Mouse (Mus musculus) limb, embryonic 10.5 days (tissue): ENCODE results near the gene Ptprf. TPM values are rescaled to one million over a fixed set of nuclear protein-coding genes. Genes with fewer than 3 reads are reported as not detected.
A peak's percentile ranks its signal among the peaks of the same experiment; 100 is the strongest.

Experiments used
- DNase-seq: peaks from one replicate; pipeline ENCODE4 v3.0.0-alpha.2; 2017; ENCODE audit warnings: low spot score
- H3K27ac ChIP-seq: fragments of 300-500 bp; sonication (generic); 2 replicates; pipeline ENCODE4 v1.5.1; 2016; ENCODE audit warnings: mild to moderate bottlenecking
- H3K27me3 ChIP-seq: fragments of 300-500 bp; sonication (generic); 2 replicates; pipeline ENCODE4 v1.6.1; 2016; ENCODE audit warnings: low read depth, mild to moderate bottlenecking; ENCODE audit not compliant: poor library complexity, severe bottlenecking
- H3K36me3 ChIP-seq: fragments of 300-500 bp; sonication (generic); 2 replicates; pipeline ENCODE4 v1.6.1; 2016; ENCODE audit warnings: mild to moderate bottlenecking, moderate library complexity
- H3K4me1 ChIP-seq: fragments of 300-500 bp; sonication (generic); 2 replicates; pipeline ENCODE4 v1.6.1; 2016
- H3K4me3 ChIP-seq: fragments of 300-500 bp; sonication (generic); 2 replicates; pipeline ENCODE4 v1.5.1; 2016; ENCODE audit warnings: mild to moderate bottlenecking, moderate library complexity
- H3K9me3 ChIP-seq: fragments of 300-500 bp; sonication (generic); replicated peaks from 2 replicates; pipeline ENCODE4 v1.6.1; 2016; ENCODE audit warnings: mild to moderate bottlenecking
- WGBS: fragments of 180-500 bp; shearing (Covaris S2); methylation state at CpG from one replicate; pipeline ENCODE4 v1.1.7; 2016; 5-methylcytosine and 5-hydroxymethylcytosine counted together
- polyA plus RNA-seq: library from polyadenylated mRNA; unstranded; fragments of >200 nt; fragmentation: Nextera tagmentation; extraction: Ambion mirVana; gene quantifications from 2 replicates; pipeline ENCODE4 v1.2.1, GENCODE M21; 2016

The Ptprf gene
- polyA plus RNA-seq, 1 experiment from 2014 or later, result 77.3 TPM

GRCm38 (mm10) chr4:118297844-118298243 lies 6.6 kb upstream of the Ptprf start:
- peak; percentile 54 for DNase-seq
- H3K4me3 ChIP-seq, result peak overlapping the region; percentile 27
- H3K36me3 ChIP-seq, result no peaks in the 10 kb centered on the region
- WGBS, result 1% methylated on average over 5 of the region's 5 CpGs
- no peaks in the 10 kb centered on the region for H3K9me3 ChIP-seq
- peak overlapping the region; percentile 61 for H3K27ac ChIP-seq
- peaks cover 37% of the 10 kb centered on the region for H3K4me1 ChIP-seq
- peaks cover 23% of the 10 kb centered on the region for H3K27me3 ChIP-seq

GRCm38 (mm10) chr4:118295651-118296561 lies 4.7 kb upstream of the Ptprf start:
- Histone ChIP-seq H3K4me1 (peaks cover 40% of the 10 kb centered on the region), H3K27me3 (peaks cover 23% of the 10 kb centered on the region), H3K27ac (no peak overlapping the region), H3K36me3 (no peaks in the 10 kb centered on the region), H3K4me3 (no peak overlapping the region), H3K9me3 (no peaks in the 10 kb centered on the region)
- no peak for DNase-seq
- 64% methylated on average over 17 of the region's 17 CpGs for WGBS

GRCm38 (mm10) chr4:118294811-118295210 lies 3.6 kb upstream of the Ptprf start:
- Histone ChIP-seq H3K4me1 (peaks cover 47% of the 10 kb centered on the region), H3K4me3 (no peak overlapping the region), H3K27me3 (peaks cover 23% of the 10 kb centered on the region), H3K27ac (no peak overlapping the region), H3K36me3 (no peaks in the 10 kb centered on the region), H3K9me3 (no peaks in the 10 kb centered on the region)
- 77% methylated on average over 4 of the region's 4 CpGs for WGBS
- DNase-seq, result no peak

GRCm38 (mm10) chr4:118292741-118293306 lies 1.6 kb upstream of the Ptprf start:
- Histone ChIP-seq H3K4me1 (peaks cover 59% of the 10 kb centered on the region), H3K9me3 (no peaks in the 10 kb centered on the region), H3K27me3 (peaks cover 23% of the 10 kb centered on the region), H3K4me3 (no peak overlapping the region), H3K36me3 (peaks cover 14% of the 10 kb centered on the region), H3K27ac (no peak overlapping the region; the same call in 1 of the 2 replicates)
- WGBS, result 15% methylated on average over 11 of the region's 11 CpGs
- peak; percentile 93 for DNase-seq

GRCm38 (mm10) chr4:118290416-118291030 lies 682 bp downstream of the Ptprf start:
- H3K4me1 ChIP-seq, result peaks cover 49% of the 10 kb centered on the region
- H3K27me3 ChIP-seq, result peaks cover 7% of the 10 kb centered on the region; the same call in 1 of the 2 replicates
- WGBS, result under 1% methylated on average over 84 of the region's 84 CpGs
- peak overlapping the region; percentile 98 for H3K27ac ChIP-seq
- DNase-seq, result peak; percentile 78
- peak overlapping the region; percentile 97 for H3K4me3 ChIP-seq
- H3K9me3 ChIP-seq, result no peaks in the 10 kb centered on the region
- H3K36me3 ChIP-seq, result peaks cover 35% of the 10 kb centered on the region

- peaks cover 40% of the 10 kb centered on the region for H3K36me3 ChIP-seq
- peak overlapping the region; percentile 98 for H3K27ac ChIP-seq
- H3K4me3 ChIP-seq, result peak overlapping the region; percentile 97
- peaks cover 44% of the 10 kb centered on the region for H3K4me1 ChIP-seq
- DNase-seq, result peak; percentile 70
- 0 out of 2 replicates have a peak, but pooled peaks cover 6% of the 10 kb centered on the region for H3K27me3 ChIP-seq
- 2% methylated on average over 12 of the region's 12 CpGs for WGBS
- no peaks in the 10 kb centered on the region for H3K9me3 ChIP-seq
Observed at GRCm38 (mm10) chr4:118289960-118290415, 1.2 kb downstream of the Ptprf start.

GRCm38 (mm10) chr4:118289266-118289665 lies 1.9 kb downstream of the Ptprf start:
- H3K4me1 ChIP-seq, result peaks cover 40% of the 10 kb centered on the region
- H3K9me3 ChIP-seq, result no peaks in the 10 kb centered on the region
- peak overlapping the region; percentile 98 for H3K27ac ChIP-seq
- no peak for DNase-seq
- 0 out of 2 replicates have a peak, but pooled peaks cover under 1% of the 10 kb centered on the region for H3K27me3 ChIP-seq
- H3K4me3 ChIP-seq, result peak overlapping the region; percentile 97
- H3K36me3 ChIP-seq, result peaks cover 48% of the 10 kb centered on the region
- 61% methylated on average over 5 of the region's 5 CpGs for WGBS

GRCm38 (mm10) chr4:118288531-118288930 lies 2.7 kb downstream of the Ptprf start:
- no peak overlapping the region for H3K4me3 ChIP-seq
- H3K36me3 ChIP-seq, result peaks cover 55% of the 10 kb centered on the region

GRCm38 (mm10) chr4:118286202-118286601 lies 5.0 kb downstream of the Ptprf start:
- H3K27ac ChIP-seq, result 0 out of 2 replicates have a peak overlapping the region, but pooled peaks have one; percentile 6
- no peaks in the 10 kb centered on the region for H3K9me3 ChIP-seq
- DNase-seq, result no peak
- H3K4me3 ChIP-seq, result no peak overlapping the region
- peaks cover 52% of the 10 kb centered on the region for H3K4me1 ChIP-seq
- peaks cover 77% of the 10 kb centered on the region for H3K36me3 ChIP-seq
- no peaks in the 10 kb centered on the region for H3K27me3 ChIP-seq
- WGBS, result 81% methylated on average over 5 of the region's 5 CpGs

More at GRCm38 (mm10) chr4:118288531-118288930, 2.7 kb downstream of the Ptprf start:
- Histone ChIP-seq H3K27ac (0 out of 2 replicates have a peak overlapping the region, but pooled peaks have one; percentile 26), H3K9me3 (no peaks in the 10 kb centered on the region), H3K4me1 (peaks cover 40% of the 10 kb centered on the region), H3K27me3 (no peaks in the 10 kb centered on the region)
- WGBS, result 83% methylated on average over 6 of the region's 6 CpGs
- DNase-seq, result no peak

- Histone ChIP-seq H3K4me3 (no peak overlapping the region), H3K27ac (no peak overlapping the region), H3K4me1 (peaks cover 38% of the 10 kb centered on the region), H3K27me3 (no peaks in the 10 kb centered on the region), H3K36me3 (peaks cover 83% of the 10 kb centered on the region), H3K9me3 (no peaks in the 10 kb centered on the region)
- DNase-seq, result no peak
- 93% methylated on average over 1 of the region's 1 CpGs for WGBS
Observed at GRCm38 (mm10) chr4:118282182-118282562, 9.0 kb downstream of the Ptprf start.

- Histone ChIP-seq H3K4me1 (peaks cover 42% of the 10 kb centered on the region), H3K27ac (peak overlapping the region; percentile 4; the same call in 1 of the 2 replicates), H3K4me3 (no peak overlapping the region), H3K27me3 (no peaks in the 10 kb centered on the region), H3K9me3 (no peaks in the 10 kb centered on the region), H3K36me3 (peaks cover 82% of the 10 kb centered on the region)
- 82% methylated on average over 13 of the region's 13 CpGs for WGBS
- no peak for DNase-seq
Observed at GRCm38 (mm10) chr4:118281444-118282181, 9.6 kb downstream of the Ptprf start.

GRCm38 (mm10) chr4:118280506-118280905 lies 10.7 kb downstream of the Ptprf start:
- no peak for DNase-seq
- Histone ChIP-seq H3K27ac (0 out of 2 replicates have a peak overlapping the region, but pooled peaks have one; percentile 31), H3K36me3 (peaks cover 83% of the 10 kb centered on the region), H3K27me3 (no peaks in the 10 kb centered on the region), H3K9me3 (no peaks in the 10 kb centered on the region), H3K4me1 (peaks cover 47% of the 10 kb centered on the region), H3K4me3 (no peak overlapping the region)
- 91% methylated on average over 7 of the region's 7 CpGs for whole genome bisulfite sequencing
